Mouse (Mus musculus): ENCODE data around the gene Evpl.

DNA sequence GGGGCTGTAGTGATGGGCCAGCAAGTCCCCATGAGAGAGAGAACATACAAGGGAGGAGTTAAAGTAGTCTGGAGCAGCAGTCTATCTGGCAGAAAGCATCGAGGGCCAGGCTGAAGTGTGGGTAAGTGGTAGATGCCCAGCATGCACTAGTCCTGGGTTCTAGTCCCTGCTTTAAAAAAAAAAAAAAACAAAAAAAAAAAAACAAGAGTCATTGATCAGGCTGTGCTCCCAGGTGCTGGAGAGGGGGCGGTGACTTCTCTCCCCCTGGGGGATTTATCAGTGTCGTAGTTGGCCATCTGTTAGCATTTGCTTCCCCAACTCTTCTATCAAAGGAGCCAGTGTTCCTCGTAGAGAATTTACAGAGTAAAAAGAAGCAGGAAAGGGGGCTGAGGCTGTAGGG lies 31.2 kb downstream of the Evpl start:
- TF ChIP-seq CTCF (conservative IDR thresholded peaks at IDR 0.05; ENCODE audit: low read length), result no peak
- no peak for TF ChIP-seq NANOG (IDR thresholded peaks at IDR 0.05; ENCODE audit: borderline replicate concordance, low read length)
- no peak for TF ChIP-seq POU5F1 (IDR thresholded peaks at IDR 0.05; ENCODE audit: borderline replicate concordance, low read length)

All from E14TG2a.4 (cell line).